Mouse (Mus musculus) frontal cortex, adult (tissue): ENCODE measurements at regions not wholly inside any gene's neighbourhood (a gene's known extent, or its start where the extent isn't known, plus 50 kb on each side); places are given as distances from the start of the nearest gene placed in this dataset.

Experiments
- ATAC-seq: cut with Nextera tagmentation; 2 replicates; pipeline ENCODE4 v1.9.2; 2017; ENCODE audit warnings: mild to moderate bottlenecking, moderate library complexity, mixed read lengths; ENCODE audit not compliant: low TSS enrichment

GRCm38 (mm10) chr2:34042336-34042735 is 154.6 kb upstream of the Mvb12b start:
- ATAC-seq = no peak

- no peak for ATAC-seq
Observed at GRCm38 (mm10) chr2:34038982-34039381, 151.2 kb upstream of the Mvb12b start.

GRCm38 (mm10) chr2:34033212-34033611 is 145.5 kb upstream of the Mvb12b start:
- no peak for ATAC-seq

DNA sequence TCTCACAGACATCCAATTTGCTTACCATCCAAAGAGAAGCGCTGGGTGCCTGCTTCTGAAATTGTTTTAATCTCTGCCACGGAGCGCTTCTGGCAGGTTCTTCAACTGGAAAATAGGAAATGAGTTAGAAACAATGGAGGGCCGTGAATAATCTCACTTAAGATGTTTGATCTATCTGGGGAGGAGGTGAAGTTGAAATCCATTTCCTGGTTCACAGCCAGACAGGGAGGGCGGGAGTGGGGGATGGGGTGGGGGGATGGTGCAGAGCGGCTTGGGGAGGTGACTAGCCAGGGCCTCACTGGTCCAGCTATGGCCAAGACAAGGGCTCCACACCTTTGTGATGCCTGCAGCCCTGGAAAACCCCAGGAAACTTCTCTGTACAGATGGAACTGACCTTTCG is 143.7 kb upstream of the Mvb12b start:
- ATAC-seq = no peak

- no peak for ATAC-seq
Observed at GRCm38 (mm10) chr2:34031001-34031412, 143.3 kb upstream of the Mvb12b start.

DNA sequence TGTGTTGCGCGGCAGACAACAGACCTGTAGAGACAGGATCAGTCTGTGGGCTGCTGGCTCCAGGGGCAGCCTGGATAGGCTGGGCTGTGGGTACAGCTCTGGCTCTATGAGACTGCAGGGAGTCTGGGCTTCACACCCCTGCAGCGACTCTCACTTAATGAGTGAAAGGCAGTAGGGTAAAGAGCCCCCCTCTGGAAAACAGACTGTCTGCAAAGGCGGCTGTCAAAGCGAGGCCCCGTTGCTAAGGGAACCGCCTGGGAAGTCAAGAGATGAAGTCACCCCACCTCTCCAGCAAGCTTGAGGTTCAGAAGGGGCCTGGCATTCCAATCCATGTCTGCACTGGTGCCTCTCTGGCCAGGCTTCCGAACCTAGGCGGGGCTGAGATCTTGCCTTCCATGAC is 139.7 kb upstream of the Mvb12b start:
- no peak for ATAC-seq

DNA sequence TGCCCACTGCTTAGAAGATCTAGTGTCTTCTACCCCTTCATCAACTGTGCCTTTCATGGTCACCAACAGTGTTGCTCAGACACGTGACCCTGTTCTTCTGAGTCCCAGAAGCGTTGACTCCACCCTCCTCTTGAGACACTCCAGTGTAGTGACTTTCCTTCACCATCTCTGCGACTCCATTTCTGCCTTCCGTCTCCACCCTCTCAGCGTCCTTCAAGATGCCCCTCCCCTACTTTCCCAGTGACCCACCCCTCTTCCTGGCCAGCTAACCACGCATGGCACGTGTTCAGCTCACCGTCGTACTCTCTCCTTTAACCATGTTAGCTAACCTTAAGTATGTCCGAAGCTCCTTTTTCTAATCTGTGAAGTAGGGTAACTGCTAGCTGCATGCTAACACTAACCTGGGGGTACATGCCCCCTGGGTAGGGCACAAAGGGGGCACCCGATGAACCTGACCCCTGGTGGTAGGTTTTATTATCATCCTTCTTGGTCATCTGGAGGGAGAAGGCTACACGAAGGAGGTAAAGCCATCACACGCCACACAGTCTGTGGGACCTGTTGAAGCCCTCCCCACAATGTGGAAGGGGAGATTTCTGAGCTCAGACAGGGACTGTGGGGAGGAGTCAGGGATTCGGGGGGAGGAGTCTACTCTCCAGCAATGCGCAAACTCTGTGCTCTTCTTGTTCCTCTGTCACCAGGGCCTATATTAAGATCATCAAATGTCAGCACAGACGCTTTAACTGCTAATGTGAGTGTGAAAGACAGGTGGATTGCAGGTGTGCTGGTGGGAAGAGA is 139.0 kb upstream of the Mvb12b start:
- ATAC-seq = no peak

GRCm38 (mm10) chr2:34025715-34026360 is 138.1 kb upstream of the Mvb12b start:
- no peak for ATAC-seq

- no peak for ATAC-seq
Observed at GRCm38 (mm10) chr2:34017142-34017453, 129.4 kb upstream of the Mvb12b start.

GRCm38 (mm10) chr2:34016350-34017141 is 128.8 kb upstream of the Mvb12b start:
- ATAC-seq = no peak

GRCm38 (mm10) chr2:34015640-34015995 is 127.9 kb upstream of the Mvb12b start:
- no peak for ATAC-seq

DNA sequence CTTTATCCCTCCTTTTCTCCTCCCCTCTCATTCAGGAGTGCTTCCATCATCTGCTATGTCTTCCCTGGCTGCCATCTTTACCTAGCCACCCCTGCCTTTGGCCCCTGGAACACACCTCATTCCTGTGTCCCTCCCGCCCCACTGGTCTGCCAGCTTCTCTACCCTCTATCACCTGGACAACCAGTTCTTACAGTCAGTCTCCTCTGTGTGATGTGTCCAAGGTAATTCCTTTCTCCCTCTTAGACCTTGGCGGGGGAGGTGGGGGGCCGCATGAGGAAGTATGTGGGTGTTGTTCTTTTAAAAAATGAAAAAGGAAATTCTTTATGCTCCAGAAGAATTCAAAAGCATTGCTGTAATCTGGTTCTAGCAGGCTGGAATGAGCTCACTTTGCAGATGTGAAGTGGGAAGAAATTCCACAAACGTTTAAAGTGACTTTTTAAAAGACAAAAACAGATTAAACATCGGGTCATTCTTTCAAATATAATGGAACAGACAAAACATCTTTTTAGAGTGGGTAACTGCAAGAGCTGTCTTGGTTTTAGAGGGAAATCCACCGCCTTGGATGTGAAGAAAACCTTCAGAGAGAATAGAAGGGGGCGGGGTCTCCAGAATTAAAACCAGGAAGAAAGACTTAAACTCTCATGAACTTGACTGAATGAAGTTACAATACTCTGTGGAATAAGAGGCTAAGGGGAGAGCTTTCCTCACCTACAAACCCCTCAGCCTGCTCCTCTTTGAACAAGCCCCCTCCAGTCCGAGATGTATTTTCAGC is 127.3 kb upstream of the Mvb12b start:
- ATAC-seq = no peak

DNA sequence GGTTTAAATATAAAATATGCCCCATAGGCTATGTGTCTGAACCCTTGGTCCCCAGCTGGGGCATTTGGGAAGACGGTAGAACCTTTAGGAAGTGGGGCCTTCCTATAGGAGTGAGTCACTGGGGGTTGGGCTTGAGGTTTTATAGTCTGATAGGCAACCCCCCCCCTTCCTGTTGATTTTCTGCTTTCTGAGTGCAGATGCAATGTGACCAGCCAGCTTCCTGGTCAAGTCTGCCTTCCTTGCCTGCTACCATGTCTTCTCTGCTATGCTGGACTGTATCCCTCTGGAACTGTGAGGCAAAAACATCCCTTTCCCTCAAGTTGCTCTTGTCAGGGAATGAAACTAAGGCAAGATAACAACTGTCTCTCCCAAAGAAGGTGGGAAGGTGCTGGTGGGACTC is 122.4 kb upstream of the Mvb12b start:
- no peak for ATAC-seq

GRCm38 (mm10) chr2:34007916-34008315 is 120.2 kb upstream of the Mvb12b start:
- ATAC-seq = no peak

- ATAC-seq = no peak
Observed at GRCm38 (mm10) chr2:33997106-33997505, 109.4 kb upstream of the Mvb12b start.

GRCm38 (mm10) chr2:33996331-33996730 is 108.6 kb upstream of the Mvb12b start:
- ATAC-seq = no peak

DNA sequence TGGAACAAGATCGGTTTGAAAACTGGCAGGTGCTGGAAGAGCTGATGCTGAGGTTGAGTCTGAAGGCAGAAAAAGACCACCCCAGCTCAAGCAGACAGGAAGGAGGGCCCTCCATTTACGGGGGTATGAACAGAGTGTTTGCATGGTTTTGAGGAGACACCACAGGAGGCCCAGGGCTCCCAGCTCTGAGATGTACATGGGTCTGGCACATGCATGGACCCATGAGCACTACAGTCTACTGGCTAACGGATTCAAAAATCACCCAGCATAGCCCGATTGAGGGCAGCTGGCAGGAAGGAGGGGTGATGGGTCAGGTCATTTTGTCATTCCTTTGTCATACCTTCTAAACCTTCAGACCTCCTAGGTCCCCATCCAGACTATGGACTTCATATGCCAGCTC is 103.6 kb upstream of the Mvb12b start:
- ATAC-seq = no peak

DNA sequence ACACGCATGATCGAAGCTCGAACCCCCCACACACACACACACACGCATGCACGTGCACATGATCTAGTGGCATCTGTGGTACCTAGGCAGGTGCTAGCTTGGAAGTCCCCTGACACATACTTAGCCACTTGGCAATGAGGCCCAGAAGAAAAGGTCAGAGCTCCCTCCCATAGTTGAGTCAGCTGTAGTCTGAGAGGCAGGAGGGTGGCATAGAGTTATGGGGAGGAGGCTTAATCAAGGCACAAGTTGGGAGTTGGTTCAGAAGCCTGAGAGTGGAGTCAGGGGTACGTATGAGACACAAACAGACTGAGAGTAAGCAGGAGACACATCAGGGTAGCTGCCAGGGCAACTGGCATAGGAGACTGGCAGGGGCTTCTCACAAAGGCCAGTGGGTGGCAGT is 103.0 kb upstream of the Mvb12b start:
- ATAC-seq = no peak

DNA sequence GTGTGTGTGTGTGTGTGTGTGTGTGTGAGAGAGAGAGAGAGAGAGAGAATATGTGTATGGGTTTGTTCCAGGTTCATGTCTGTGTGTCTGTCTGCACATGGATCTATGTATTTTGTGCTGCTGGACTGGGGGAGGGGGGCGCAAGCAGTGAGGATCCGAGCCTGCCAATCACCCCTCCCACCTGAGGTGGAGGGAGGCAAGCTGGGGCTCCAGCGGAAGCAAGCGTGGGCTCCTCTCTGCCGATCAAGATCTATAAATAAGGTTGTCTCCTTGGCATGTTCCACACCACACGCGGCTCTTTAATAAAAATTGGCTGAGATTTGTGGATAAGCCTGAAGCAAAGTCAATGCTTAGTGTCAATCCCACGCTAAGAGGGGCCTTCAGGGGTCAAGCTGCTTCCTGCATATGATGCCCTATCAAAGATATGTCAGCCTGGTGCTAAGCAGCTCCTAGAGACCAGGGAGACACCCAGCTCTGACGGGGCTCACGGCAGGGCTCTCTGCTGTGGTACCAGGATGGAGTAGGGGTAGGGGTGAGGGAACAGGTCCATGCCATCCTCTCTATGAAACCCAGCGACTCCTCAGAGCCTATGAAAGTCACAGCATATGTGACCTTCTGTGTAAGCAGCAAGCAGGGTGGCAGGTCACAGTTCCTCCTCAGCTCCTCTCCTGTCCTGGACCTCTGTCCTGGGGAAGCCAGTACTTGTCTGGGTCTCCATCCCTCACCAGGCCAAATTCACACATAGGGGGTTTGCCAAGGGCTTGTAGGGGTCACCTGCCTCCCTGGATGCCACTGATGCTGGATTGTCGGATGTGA is 102.0 kb upstream of the Mvb12b start:
- 0 out of 2 replicates have a peak, but pooled peaks have one; percentile 29 for ATAC-seq

DNA sequence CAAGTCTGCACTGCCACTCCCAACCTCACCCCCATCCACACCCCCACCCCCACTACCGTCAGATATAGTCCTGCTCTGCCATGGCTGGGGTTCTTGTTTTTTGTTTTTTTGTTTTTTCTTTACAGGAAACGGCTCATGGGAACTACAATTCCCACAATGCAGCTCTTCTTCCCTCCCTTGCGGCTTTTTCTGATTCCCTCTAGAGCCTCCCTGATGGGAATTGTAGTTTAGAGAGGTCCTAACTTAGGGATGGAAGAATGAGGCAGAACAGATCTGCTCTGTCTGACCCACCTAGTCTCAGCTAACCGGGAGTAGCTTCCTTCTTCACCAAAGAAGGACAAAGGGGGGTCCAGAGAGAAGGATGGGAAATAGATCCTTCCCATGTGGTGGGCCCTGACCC is 98.7 kb upstream of the Mvb12b start:
- peak; percentile 98 for ATAC-seq

DNA sequence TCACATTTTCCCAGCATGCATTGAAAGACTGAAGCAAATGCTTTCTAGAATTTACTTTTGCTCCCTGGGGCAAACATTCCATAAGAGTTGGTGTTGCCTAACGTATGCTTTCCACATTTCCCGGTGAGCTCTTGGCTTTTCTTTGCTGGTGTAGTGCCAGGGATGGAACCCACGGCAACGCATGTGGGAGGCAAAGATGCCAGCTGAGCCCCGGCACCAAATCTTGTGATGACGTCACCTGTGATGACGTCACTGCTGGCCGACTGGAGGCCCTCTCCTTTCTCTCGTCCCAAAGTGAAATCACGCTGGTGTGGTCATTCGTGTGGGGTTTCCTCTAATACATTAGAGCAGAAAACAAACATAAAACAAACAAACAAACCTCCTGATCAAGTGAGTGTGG is 97.6 kb upstream of the Mvb12b start:
- no peak for ATAC-seq
